Comparison of ENCODE assay signal across 8 mouse cellular contexts in the genomic region with DNA sequence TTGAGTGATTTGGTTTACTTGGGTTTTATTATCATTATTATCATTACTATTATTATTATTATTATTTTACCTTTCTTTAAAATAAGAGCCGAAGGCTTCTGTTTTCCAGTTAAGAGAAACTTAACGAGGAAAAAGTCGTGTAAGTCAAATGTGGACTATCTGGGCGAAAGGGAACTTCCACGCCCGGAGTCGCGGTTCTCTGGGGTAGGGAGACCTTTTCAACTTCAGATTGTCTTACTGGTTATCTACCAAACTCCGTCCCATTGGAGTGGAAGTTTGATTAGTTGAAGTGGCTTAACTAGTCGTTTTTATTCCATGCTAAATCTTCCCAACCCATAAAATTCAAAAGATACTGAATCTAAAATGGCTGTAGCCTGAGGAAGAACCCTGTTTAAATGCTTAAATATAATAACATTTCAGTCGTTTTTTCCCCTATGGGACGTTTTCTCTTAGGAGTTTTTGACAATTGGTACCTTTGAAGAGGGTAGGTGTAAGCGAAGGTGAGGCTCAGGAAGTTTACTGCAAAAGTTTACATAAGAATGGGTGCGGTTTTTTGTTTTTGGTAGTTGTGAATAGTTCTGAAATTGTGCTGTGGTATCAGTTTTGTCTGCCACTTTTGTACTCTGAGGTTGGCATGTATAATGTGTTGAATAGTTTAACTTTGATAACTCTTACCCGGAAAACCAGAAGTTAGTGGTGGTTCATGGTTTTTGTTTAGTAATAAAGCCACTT. TPM values are rescaled to one million over a fixed set of nuclear protein-coding genes. Genes with fewer than 3 reads are reported as not detected.
DNase-seq lines count a peak whose midpoint lies in the region; ATAC-seq and TF ChIP-seq lines count a peak whose summit lies in the region.

No protein-coding gene starts in this region.

- peak overlapping the region; percentile 90 for H3K4me3 ChIP-seq in kidney, embryonic 14.5 days (ENCODE audit: low read length)
- peak overlapping the region; percentile 99 for H3K4me3 ChIP-seq in heart, postnatal 0 days (ENCODE audit: low read depth, low read length)
- peak overlapping the region; percentile 79 for H3K4me3 ChIP-seq in lung, postnatal 0 days (ENCODE audit: low read depth, low read length)

- TF ChIP-seq CTCF in heart, postnatal 0 days (IDR thresholded peaks at IDR 0.05; ENCODE audit: low read depth) = no peak
- no peak for TF ChIP-seq CTCF in lung, postnatal 0 days (IDR thresholded peaks at IDR 0.05)

- H3K36me3 ChIP-seq in kidney, embryonic 14.5 days (ENCODE audit: control insufficient read depth, insufficient read depth, low read length) = peaks cover 7% of the 10 kb centered on the region
- H3K36me3 ChIP-seq in heart, postnatal 0 days (replicated peaks; ENCODE audit: control insufficient read depth, insufficient read depth, low read length) = peaks cover 9% of the 10 kb centered on the region
- no peaks in the 10 kb centered on the region for H3K36me3 ChIP-seq in lung, postnatal 0 days (ENCODE audit: insufficient read depth, low read length)

- no peaks in the 10 kb centered on the region for H3K27me3 ChIP-seq in kidney, embryonic 14.5 days (ENCODE audit: control insufficient read depth, insufficient read depth, low read length)
- H3K27me3 ChIP-seq in heart, postnatal 0 days (ENCODE audit: control insufficient read depth, insufficient read depth, low read length) = no peaks in the 10 kb centered on the region
- no peaks in the 10 kb centered on the region for H3K27me3 ChIP-seq in lung, postnatal 0 days (replicated peaks; ENCODE audit: insufficient read depth, low read length)

- no peak for TF ChIP-seq EP300 in heart, postnatal 0 days (IDR thresholded peaks at IDR 0.05; ENCODE audit: low read depth)
- no peak for TF ChIP-seq EP300 in lung, postnatal 0 days (IDR thresholded peaks at IDR 0.05)

- peaks cover 4% of the 10 kb centered on the region; the same call in 1 of the 2 replicates for H3K4me1 ChIP-seq in kidney, embryonic 14.5 days (ENCODE audit: control insufficient read depth, insufficient read depth, low read length)
- H3K4me1 ChIP-seq in heart, postnatal 0 days (ENCODE audit: control insufficient read depth, insufficient read depth) = peaks cover 15% of the 10 kb centered on the region
- no peaks in the 10 kb centered on the region for H3K4me1 ChIP-seq in lung, postnatal 0 days (ENCODE audit: insufficient read depth, low read depth, low read length)

- peak overlapping the region; percentile 93 for H3K27ac ChIP-seq in kidney, embryonic 14.5 days (ENCODE audit: low read depth, low read length)
- peak overlapping the region; percentile 99 for H3K27ac ChIP-seq in heart, postnatal 0 days (ENCODE audit: low read depth)
- peak overlapping the region; percentile 97 for H3K27ac ChIP-seq in lung, postnatal 0 days (ENCODE audit: low read length)

- DNase-seq in kidney, postnatal 10 days = no peak
- peak; percentile 15 for DNase-seq in T-cell, adult 2 months (ENCODE audit: low spot score)
- DNase-seq in heart, postnatal 0 days (ENCODE audit: low spot score) = peak; percentile 30
- DNase-seq in lung, postnatal 0 days (ENCODE audit: low spot score) = peak; percentile 46
- DNase-seq in frontal cortex, postnatal 25 days (ENCODE audit: low spot score in 2 of 2) = no peak
- no peak for DNase-seq in right cerebral cortex, postnatal 36 days (ENCODE audit: low spot score in 2 of 2)
- no peak for DNase-seq in left cerebral cortex, adult 11 months (ENCODE audit: low spot score)

- peak overlapping the region; percentile 82 for H3K4me2 ChIP-seq in kidney, embryonic 14.5 days (replicated peaks; ENCODE audit: low read depth, low read length)
- peak overlapping the region; percentile 81 for H3K4me2 ChIP-seq in heart, postnatal 0 days (ENCODE audit: low read depth, low read length)
- peak overlapping the region; percentile 55 for H3K4me2 ChIP-seq in lung, postnatal 0 days (replicated peaks; ENCODE audit: low read depth, low read length)

- 3% methylated on average over 15 of the region's 15 CpGs for WGBS in kidney, embryonic 14.5 days
- WGBS in heart, postnatal 0 days = 1% methylated on average over 15 of the region's 15 CpGs
- 1% methylated on average over 15 of the region's 15 CpGs for whole genome bisulfite sequencing in lung, postnatal 0 days

- no peak for ATAC-seq in kidney, embryonic 14.5 days (ENCODE audit: low FRiP score, low TSS enrichment)
- ATAC-seq in heart, postnatal 0 days (ENCODE audit: insufficient read depth, low read depth) = no peak
- no peak for ATAC-seq in lung, postnatal 0 days

- H3K9ac ChIP-seq in kidney, embryonic 14.5 days (ENCODE audit: low read depth, low read length) = peak overlapping the region; percentile 90
- peak overlapping the region; percentile 91 for H3K9ac ChIP-seq in heart, postnatal 0 days (replicated peaks; ENCODE audit: low read depth, low read length)
- peak overlapping the region; percentile 89 for H3K9ac ChIP-seq in lung, postnatal 0 days (replicated peaks; ENCODE audit: low read depth)

- H3K9me3 ChIP-seq in kidney, embryonic 14.5 days (ENCODE audit: control insufficient read depth, low read length) = no peaks in the 10 kb centered on the region
- H3K9me3 ChIP-seq in heart, postnatal 0 days (replicated peaks; ENCODE audit: control insufficient read depth, low read length) = no peaks in the 10 kb centered on the region
- no peaks in the 10 kb centered on the region for H3K9me3 ChIP-seq in lung, postnatal 0 days (ENCODE audit: low read length)

RNA-seq across cellular contexts. Expression of a gene that starts 0.9 kb away (rescaled TPM):
- 44.6 and 54.8 TPM in 2 replicates for polyA plus RNA-seq in kidney, embryonic 14.5 days (2014; fragmentation: Nextera tagmentation; extraction: Ambion mirVana)
- total RNA-seq in heart, postnatal 0 days (2014; rRNA removed; ENCODE audit: low replicate concordance) = 56.9 and 95.7 TPM in 2 replicates
- 30.1 and 32.5 TPM in 2 replicates for polyA plus RNA-seq in heart, postnatal 0 days (2015; fragmentation: Nextera tagmentation; extraction: Ambion mirVana)
- 34.2 and 37.1 TPM in 2 replicates for polyA plus RNA-seq in lung, postnatal 0 days (2015; fragmentation: Nextera tagmentation; extraction: Ambion mirVana)

RNA-seq across cellular contexts. Expression of a gene that starts 2.6 kb away (rescaled TPM):
- 33.5 and 34.0 TPM in 2 replicates for polyA plus RNA-seq in kidney, embryonic 14.5 days (2014; fragmentation: Nextera tagmentation; extraction: Ambion mirVana)
- 17.9 and 19.6 TPM in 2 replicates for total RNA-seq in heart, postnatal 0 days (2014; rRNA removed; ENCODE audit: low replicate concordance)
- polyA plus RNA-seq in heart, postnatal 0 days (2015; fragmentation: Nextera tagmentation; extraction: Ambion mirVana) = 27.6 and 28.2 TPM in 2 replicates
- 10.3 and 10.7 TPM in 2 replicates for polyA plus RNA-seq in lung, postnatal 0 days (2015; fragmentation: Nextera tagmentation; extraction: Ambion mirVana)

RNA-seq across cellular contexts. Expression of a gene that starts 38.1 kb away (rescaled TPM):
- polyA plus RNA-seq in kidney, embryonic 14.5 days (2014; fragmentation: Nextera tagmentation; extraction: Ambion mirVana) = 2.2 and 4.5 TPM in 2 replicates
- 0.08 and 0.57 TPM in 2 replicates for total RNA-seq in heart, postnatal 0 days (2014; rRNA removed; ENCODE audit: low replicate concordance)
- 3.1 and 5.1 TPM in 2 replicates for polyA plus RNA-seq in heart, postnatal 0 days (2015; fragmentation: Nextera tagmentation; extraction: Ambion mirVana)
- 46.2 and 47.5 TPM in 2 replicates for polyA plus RNA-seq in lung, postnatal 0 days (2015; fragmentation: Nextera tagmentation; extraction: Ambion mirVana)

RNA-seq across cellular contexts. Expression of a gene that starts 51.0 kb away (rescaled TPM):
- 5.5 and 8.5 TPM in 2 replicates for polyA plus RNA-seq in kidney, embryonic 14.5 days (2014; fragmentation: Nextera tagmentation; extraction: Ambion mirVana)
- 6.1 and 6.2 TPM in 2 replicates for total RNA-seq in heart, postnatal 0 days (2014; rRNA removed; ENCODE audit: low replicate concordance)
- polyA plus RNA-seq in heart, postnatal 0 days (2015; fragmentation: Nextera tagmentation; extraction: Ambion mirVana) = 14.9 and 15.9 TPM in 2 replicates
- polyA plus RNA-seq in lung, postnatal 0 days (2015; fragmentation: Nextera tagmentation; extraction: Ambion mirVana) = 6.7 and 7.4 TPM in 2 replicates

Comparison
In these comparisons a context has a peak if more than half of its experiments do, and no peak if none do; other contexts are left out.
1. DNase-seq: peak in T-cell, adult 2 months (single experiment), heart, postnatal 0 days (single experiment) and lung, postnatal 0 days (single experiment); none in kidney, postnatal 10 days (single experiment), frontal cortex, postnatal 25 days (0 of 2), right cerebral cortex, postnatal 36 days (0 of 2) and left cerebral cortex, adult 11 months (single experiment).
2. Peak in every context shown above with its lines, with median percentiles within 50 percentile points of each other: H3K27ac ChIP-seq, H3K4me2 ChIP-seq, H3K4me3 ChIP-seq and H3K9ac ChIP-seq.